Mouse (Mus musculus) spleen, adult 2 months (tissue): ENCODE measurements around the gene Asz1. TPM values are rescaled to one million over a fixed set of nuclear protein-coding genes. Genes with fewer than 3 reads are reported as not detected.

ENCODE experiments used
- DNase-seq, 2 experiments: peaks; one replicate each; pipeline versions ENCODE4 v3.0.0 to v3.0.0-alpha.2; 2012 to 2021; ENCODE audit warnings: low spot score in 2 of 2, low read depth in 1 of 2
- H3K27ac ChIP-seq: fragments of 200-500 bp; 2 replicates; pipeline ENCODE4 v1.5.1; 2012; ENCODE audit warnings: low read length, inconsistent platforms; ENCODE audit not compliant: insufficient read depth
- H3K27me3 ChIP-seq: fragments of 200-500 bp; 2 replicates; pipeline ENCODE4 v1.6.1; 2012; ENCODE audit warnings: mild to moderate bottlenecking, moderate library complexity, low read length, inconsistent platforms; ENCODE audit not compliant: control insufficient read depth, insufficient read depth
- H3K36me3 ChIP-seq: fragments of 200-500 bp; 2 replicates; pipeline ENCODE4 v1.6.1; 2012; ENCODE audit warnings: mild to moderate bottlenecking, low read length, inconsistent platforms; ENCODE audit not compliant: control insufficient read depth, insufficient read depth
- H3K4me1 ChIP-seq: fragments of 200-500 bp; 2 replicates; pipeline ENCODE4 v1.6.1; 2011; ENCODE audit warnings: inconsistent platforms; ENCODE audit not compliant: control insufficient read depth, insufficient read depth, insufficient read length
- H3K4me3 ChIP-seq: fragments of 200-500 bp; 2 replicates; pipeline ENCODE4 v1.5.1; 2011; ENCODE audit warnings: mild to moderate bottlenecking, inconsistent platforms; ENCODE audit not compliant: insufficient read depth, insufficient read length; ENCODE audit errors: extremely low read depth
- CTCF ChIP-seq: fragments of 200-500 bp; IDR thresholded peaks from 2 replicates; pipeline ENCODE4 v1.5.1; 2011; ENCODE audit warnings: mild to moderate bottlenecking, inconsistent platforms; ENCODE audit not compliant: insufficient read depth, insufficient read length, insufficient replicate concordance; ENCODE audit errors: extremely low read depth
- POLR2A ChIP-seq: fragments of 200-500 bp; IDR thresholded peaks from 2 replicates; pipeline ENCODE4 v1.6.1; 2011; ENCODE audit warnings: low read depth, low read length, inconsistent platforms
- WGBS: fragments of 180-500 bp; shearing (Covaris S2); methylation state at CpG from one replicate; pipeline ENCODE4 v1.1.7; 2018; 5-methylcytosine and 5-hydroxymethylcytosine counted together
- polyA plus RNA-seq: library from polyadenylated mRNA; depleted of rRNA; stranded (reverse); fragments of >200 nt; gene quantifications from 2 replicates; pipeline ENCODE4 v1.2.3, GENCODE M21; 2012

Asz1 gene
- polyA plus RNA-seq, 1 experiment = not detected

GRCm38 (mm10) chr6:18043172-18043571 is 65.7 kb downstream of the Asz1 start:
- no peak overlapping the region for H3K4me3 ChIP-seq
- WGBS = 81% methylated on average over 5 of the region's 5 CpGs
- no peak overlapping the region for H3K27ac ChIP-seq
- DNase-seq = no peak
- H3K4me1 ChIP-seq = no peaks in the 10 kb centered on the region
- no peak for TF ChIP-seq CTCF
- TF ChIP-seq POLR2A = no peak
- no peaks in the 10 kb centered on the region for H3K27me3 ChIP-seq
- no peaks in the 10 kb centered on the region for H3K36me3 ChIP-seq

GRCm38 (mm10) chr6:18032271-18032670 is 76.6 kb downstream of the Asz1 start:
- TF ChIP-seq POLR2A (no peak), CTCF (no peak)
- Histone ChIP-seq H3K27ac (no peak overlapping the region), H3K4me3 (no peak overlapping the region), H3K27me3 (no peaks in the 10 kb centered on the region), H3K4me1 (no peaks in the 10 kb centered on the region), H3K36me3 (no peaks in the 10 kb centered on the region)
- 41% methylated on average over 6 of the region's 6 CpGs for whole genome bisulfite sequencing
- DNase-seq = no peak

- no peaks in the 10 kb centered on the region for H3K36me3 ChIP-seq
- H3K27ac ChIP-seq = no peak overlapping the region
- TF ChIP-seq POLR2A (no peak), CTCF (no peak)
- WGBS = 5% methylated on average over 29 of the region's 29 CpGs
- no peaks in the 10 kb centered on the region for H3K4me1 ChIP-seq
- no peak overlapping the region; the same call in 1 of the 2 replicates for H3K4me3 ChIP-seq
- no peak for DNase-seq
- H3K27me3 ChIP-seq = no peaks in the 10 kb centered on the region
Observed at GRCm38 (mm10) chr6:18031509-18032010, 77.3 kb downstream of the Asz1 start.

DNA sequence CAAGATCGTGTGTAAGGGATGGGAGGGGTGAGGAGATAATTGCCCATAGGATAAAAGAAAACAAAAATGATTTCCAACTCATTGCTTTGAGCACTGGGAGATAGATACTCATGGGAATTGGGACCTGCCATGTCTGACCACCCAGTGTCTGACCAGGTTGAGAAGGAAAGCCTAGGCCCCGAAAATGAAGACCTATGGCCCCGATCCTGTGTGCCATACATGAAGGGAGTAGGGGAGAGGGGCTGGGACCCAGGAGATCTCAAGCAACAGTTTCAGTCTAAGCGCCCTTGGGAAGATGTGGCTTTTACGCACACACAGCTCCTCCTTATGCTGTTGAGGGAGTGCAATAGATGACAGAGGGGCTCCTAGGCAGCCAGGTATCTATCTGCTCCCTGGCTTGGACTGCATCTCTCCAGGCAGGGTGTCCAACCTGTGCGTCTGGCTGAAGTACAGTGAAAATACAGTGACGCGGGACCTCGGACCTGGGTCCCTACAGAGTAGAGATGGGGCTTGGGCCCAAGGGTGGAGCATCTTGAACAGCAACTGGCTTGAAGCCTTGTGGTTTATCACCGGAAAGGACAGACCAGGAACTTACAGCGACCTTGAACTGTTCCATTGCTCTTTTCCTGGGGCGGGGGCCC is 77.9 kb downstream of the Asz1 start:
- H3K27me3 ChIP-seq = no peaks in the 10 kb centered on the region
- no peak for TF ChIP-seq POLR2A
- H3K27ac ChIP-seq = no peak overlapping the region
- H3K36me3 ChIP-seq = no peaks in the 10 kb centered on the region
- no peak overlapping the region; the same call in 1 of the 2 replicates for H3K4me3 ChIP-seq
- WGBS = 12% methylated on average over 12 of the region's 12 CpGs
- DNase-seq = no peak
- no peaks in the 10 kb centered on the region for H3K4me1 ChIP-seq

DNA sequence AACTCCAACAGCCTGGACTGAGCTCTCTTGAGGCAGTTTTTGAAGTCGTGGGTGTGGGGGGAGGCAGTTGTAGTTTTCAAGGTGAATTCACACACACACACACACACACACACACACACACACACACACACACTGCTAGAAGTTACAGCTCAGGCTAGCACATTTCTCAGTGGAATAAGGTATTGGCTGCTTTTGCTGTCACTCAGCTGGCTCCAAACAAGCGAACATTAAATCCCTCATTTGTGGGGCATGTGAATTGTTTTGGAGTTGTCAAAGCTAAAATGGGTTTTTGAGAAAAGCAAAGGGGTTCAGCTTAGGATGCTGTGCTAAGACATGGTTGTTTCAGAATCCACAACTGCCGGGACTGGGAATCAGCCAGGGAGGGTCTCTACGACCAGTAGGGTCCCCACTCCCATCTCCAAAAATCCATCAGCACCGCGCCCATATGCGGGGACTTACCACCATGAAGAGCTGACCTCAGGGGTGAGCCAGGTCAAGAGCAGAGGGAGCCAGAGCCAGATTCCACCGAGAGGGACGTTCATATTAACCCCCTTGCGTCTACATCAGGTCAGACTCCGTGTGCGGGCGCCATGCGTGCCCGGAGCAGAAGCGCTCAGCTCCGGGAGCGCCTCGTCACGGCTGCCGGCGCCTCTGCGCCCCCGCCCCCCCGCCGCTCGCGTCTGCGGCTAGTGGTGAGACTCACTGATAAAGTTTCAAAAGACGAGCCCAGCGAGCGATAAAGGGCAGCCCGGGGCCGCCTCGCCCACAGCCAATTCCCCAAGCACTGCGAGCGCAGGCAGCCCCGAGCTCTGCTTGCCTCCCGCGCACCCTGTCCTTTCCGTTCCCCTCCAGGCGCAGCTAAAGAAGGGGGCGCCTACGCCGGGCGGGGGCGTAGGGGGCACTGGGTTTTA is 78.9 kb downstream of the Asz1 start, which contains the start of gene Wnt2:
Gene Wnt2, minus strand, starts transcription at position 840 of the 911 bp plus-strand sequence.
- TF ChIP-seq POLR2A = no peak
- TF ChIP-seq CTCF = no peak
- WGBS = 2% methylated on average over 47 of the region's 47 CpGs
- no peak within 1 kb of the TSS for H3K27ac ChIP-seq
- no peaks in the 10 kb centered on the region for H3K4me1 ChIP-seq
- H3K36me3 ChIP-seq = no peaks in the 10 kb centered on the region
- H3K27me3 ChIP-seq = no peaks in the 10 kb centered on the region
- DNase-seq = no peak
- H3K4me3 ChIP-seq = no peak within 1 kb of the TSS; the same call in none of the 2 replicates

DNA sequence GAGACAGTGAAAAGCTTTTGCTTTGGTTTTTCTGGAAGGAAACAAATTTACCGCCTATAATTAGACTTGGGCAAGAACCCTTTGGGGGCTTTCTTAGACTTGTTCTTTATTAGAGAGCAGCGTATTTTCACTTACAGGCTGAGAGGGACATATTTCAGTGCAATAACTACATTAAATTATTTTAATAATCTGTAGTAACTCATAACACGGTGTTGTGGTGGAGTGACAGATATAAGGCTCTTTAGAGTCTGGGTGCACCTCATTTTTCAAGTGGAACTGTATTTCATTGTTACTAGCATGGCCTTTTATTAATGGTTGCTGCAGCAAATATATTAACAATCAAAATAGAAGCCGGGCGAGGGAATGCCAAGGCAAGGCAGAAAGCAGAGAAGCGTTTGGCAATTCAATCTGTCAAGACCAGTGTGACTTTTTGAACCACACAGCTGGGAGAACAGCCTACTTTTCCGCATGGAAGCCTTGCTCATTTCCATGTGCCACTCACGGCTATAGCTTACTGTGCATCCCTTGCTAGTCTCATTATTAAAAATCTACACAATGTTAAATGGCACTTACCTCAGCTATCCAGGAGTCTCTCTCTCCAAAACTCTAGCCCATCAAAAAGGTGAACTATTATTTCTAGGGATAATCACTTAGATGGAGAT is 84.6 kb downstream of the Asz1 start:
- no peaks in the 10 kb centered on the region for H3K36me3 ChIP-seq
- H3K4me3 ChIP-seq = no peak overlapping the region
- WGBS = 89% methylated on average over 8 of the region's 8 CpGs
- no peak for DNase-seq
- H3K27me3 ChIP-seq = no peaks in the 10 kb centered on the region
- TF ChIP-seq POLR2A (no peak), CTCF (no peak)
- H3K27ac ChIP-seq = no peak overlapping the region
- no peaks in the 10 kb centered on the region for H3K4me1 ChIP-seq

- 83% methylated on average over 7 of the region's 7 CpGs for WGBS
Observed at GRCm38 (mm10) chr6:18013346-18013745, 95.5 kb downstream of the Asz1 start.

More at GRCm38 (mm10) chr6:18013346-18013745, 95.5 kb downstream of the Asz1 start:
- H3K36me3 ChIP-seq = no peaks in the 10 kb centered on the region
- DNase-seq = no peak
- H3K27me3 ChIP-seq = no peaks in the 10 kb centered on the region
- no peak overlapping the region for H3K4me3 ChIP-seq
- no peak overlapping the region for H3K27ac ChIP-seq
- TF ChIP-seq POLR2A (no peak), CTCF (no peak)
- H3K4me1 ChIP-seq = no peaks in the 10 kb centered on the region
